Mouse (Mus musculus): ENCODE data around the gene Zglp1. TPM values are rescaled to one million over a fixed set of nuclear protein-coding genes. Genes with fewer than 3 reads are reported as not detected.

Gene Zglp1
- total and polyA plus RNA-seq, 3 experiments = 1.1 to 8.0 TPM; not detected in 1

- Histone ChIP-seq H3K4me1 (ENCODE audit: control insufficient read depth in 1 of 2, insufficient read depth in 2 of 2, low read length in 2 of 2) (peaks cover 9 to 29% of the 10 kb centered on the region in 2 experiments), H3K9ac (ENCODE audit: control insufficient read depth, low read depth, low read length, poor library complexity, severe bottlenecking) (no peak overlapping the region), H3K27me3 (ENCODE audit: control insufficient read depth in 1 of 2, insufficient read depth in 2 of 2, low read length in 2 of 2) (no peaks in the 10 kb centered on the region), H3K27ac (ENCODE audit: control insufficient read depth, low read depth, low read length) (no peak overlapping the region), H3K36me3 (ENCODE audit: control insufficient read depth in 1 of 2, insufficient read depth in 2 of 2, low read length in 2 of 2) (peaks cover 0 to 13% of the 10 kb centered on the region in 2 experiments; a peak in 2 of 4 replicates), H3K9me3 (replicated peaks; ENCODE audit: insufficient read depth, low read length) (no peaks in the 10 kb centered on the region), H3K79me2 (ENCODE audit: control insufficient read depth, insufficient read depth, low read length, poor library complexity) (peaks cover 11% of the 10 kb centered on the region), H3K4me3 (ENCODE audit: control insufficient read depth in 1 of 2, insufficient read depth in 1 of 2, low read depth in 2 of 2, low read length in 2 of 2) (no peak overlapping the region)
- TF ChIP-seq TAL1 (IDR thresholded peaks at IDR 0.05; ENCODE audit: low read length) = no peak
- no peak for TF ChIP-seq ZNF384 (IDR thresholded peaks at IDR 0.05; ENCODE audit: low read depth, low read length)
- TF ChIP-seq MYC (IDR thresholded peaks at IDR 0.05; ENCODE audit: low read depth, low read length) = no peak
- no peak for TF ChIP-seq POLR2AphosphoS5 (IDR thresholded peaks at IDR 0.05; ENCODE audit: borderline replicate concordance, low read depth, low read length)
- TF ChIP-seq CHD1 (IDR thresholded peaks at IDR 0.05; ENCODE audit: low read depth, low read length) = no peak
- DNase-seq (ENCODE audit: low read depth, low spot score) = no peak
These were observed 31.3 kb downstream of the Zglp1 start for GRCm38 (mm10) chr9:21035586-21035985.

GRCm38 (mm10) chr9:21034481-21035085 lies 32.3 kb downstream of the Zglp1 start:
- H3K4me1 ChIP-seq (ENCODE audit: control insufficient read depth in 1 of 2, insufficient read depth in 2 of 2, low read length in 2 of 2) = peaks cover 2 to 19% of the 10 kb centered on the region in 2 experiments; a peak in 3 of 4 replicates

GRCm38 (mm10) chr9:21033136-21033535 lies 33.8 kb downstream of the Zglp1 start:
- Histone ChIP-seq H3K27ac (ENCODE audit: control insufficient read depth, low read depth, low read length) (peak overlapping the region; percentile 85), H3K9ac (ENCODE audit: control insufficient read depth, low read depth, low read length, poor library complexity, severe bottlenecking) (peak overlapping the region; percentile 64), H3K79me2 (ENCODE audit: control insufficient read depth, insufficient read depth, low read length, poor library complexity) (peaks cover 23% of the 10 kb centered on the region), H3K9me3 (replicated peaks; ENCODE audit: insufficient read depth, low read length) (no peaks in the 10 kb centered on the region), H3K4me3 (ENCODE audit: control insufficient read depth in 1 of 2, insufficient read depth in 1 of 2, low read depth in 2 of 2, low read length in 2 of 2) (peak overlapping the region; percentile 55 to 64), H3K4me1 (ENCODE audit: control insufficient read depth in 1 of 2, insufficient read depth in 2 of 2, low read length in 2 of 2) (peaks cover 11 to 21% of the 10 kb centered on the region in 2 experiments), H3K36me3 (ENCODE audit: control insufficient read depth in 1 of 2, insufficient read depth in 2 of 2, low read length in 2 of 2) (peaks cover 0 to 9% of the 10 kb centered on the region in 2 experiments; a peak in 2 of 4 replicates), H3K27me3 (ENCODE audit: control insufficient read depth in 1 of 2, insufficient read depth in 2 of 2, low read length in 2 of 2) (no peaks in the 10 kb centered on the region)
- DNase-seq (ENCODE audit: low read depth, low spot score) = peak; percentile 100
- TF ChIP-seq CHD2 (IDR thresholded peaks at IDR 0.05; ENCODE audit: low read length) = no peak
- no peak for TF ChIP-seq TAL1 (IDR thresholded peaks at IDR 0.05; ENCODE audit: low read length)
- TF ChIP-seq POLR2AphosphoS5 (IDR thresholded peaks at IDR 0.05; ENCODE audit: borderline replicate concordance, low read depth, low read length) = peak; percentile 81; the same call in 1 of the 2 replicates
- no peak for TF ChIP-seq RAD21 (IDR thresholded peaks at IDR 0.05; ENCODE audit: low read depth, low read length)

More at GRCm38 (mm10) chr9:21034481-21035085, 32.3 kb downstream of the Zglp1 start:
- DNase-seq (ENCODE audit: low read depth, low spot score) = peak; percentile 77
- H3K9ac ChIP-seq (ENCODE audit: control insufficient read depth, low read depth, low read length, poor library complexity, severe bottlenecking) = no peak overlapping the region
- H3K9me3 ChIP-seq (replicated peaks; ENCODE audit: insufficient read depth, low read length) = no peaks in the 10 kb centered on the region
- H3K36me3 ChIP-seq (ENCODE audit: control insufficient read depth in 1 of 2, insufficient read depth in 2 of 2, low read length in 2 of 2) = peaks cover 0 to 5% of the 10 kb centered on the region in 2 experiments; a peak in 2 of 4 replicates
- no peak overlapping the region for H3K4me3 ChIP-seq (ENCODE audit: control insufficient read depth in 1 of 2, insufficient read depth in 1 of 2, low read depth in 2 of 2, low read length in 2 of 2)
- TF ChIP-seq CHD1 (IDR thresholded peaks at IDR 0.05; ENCODE audit: low read depth, low read length) = no peak
- TF ChIP-seq NELFE (IDR thresholded peaks at IDR 0.05; ENCODE audit: low read depth, low read length) = no peak
- TF ChIP-seq NRF1 (IDR thresholded peaks at IDR 0.05; ENCODE audit: insufficient read depth, low read depth, low read length, poor library complexity, severe bottlenecking) = no peak
- TF ChIP-seq MAZ (IDR thresholded peaks at IDR 0.05; ENCODE audit: low read depth, low read length) = no peak
- no peak for TF ChIP-seq TCF12 (IDR thresholded peaks at IDR 0.05; ENCODE audit: low read depth, low read length)
- TF ChIP-seq TAL1 (IDR thresholded peaks at IDR 0.05; ENCODE audit: low read length) = no peak
- TF ChIP-seq USF1 (IDR thresholded peaks at IDR 0.05; ENCODE audit: low read depth, low read length) = no peak
- TF ChIP-seq JUND (IDR thresholded peaks at IDR 0.05; ENCODE audit: low read depth, low read length) = no peak
- no peaks in the 10 kb centered on the region for H3K27me3 ChIP-seq (ENCODE audit: control insufficient read depth in 1 of 2, insufficient read depth in 2 of 2, low read length in 2 of 2)
- H3K79me2 ChIP-seq (ENCODE audit: control insufficient read depth, insufficient read depth, low read length, poor library complexity) = peaks cover 18% of the 10 kb centered on the region
- H3K27ac ChIP-seq (ENCODE audit: control insufficient read depth, low read depth, low read length) = no peak overlapping the region

Measured in MEL (cell line).